Mouse (Mus musculus) thymus, adult 2 months (tissue): Measurements from ENCODE around the gene Ubap2.

ENCODE experiments used
- CTCF ChIP-seq: fragments of 200-500 bp; IDR thresholded peaks from 2 replicates; pipeline ENCODE4 v1.5.1; 2012; ENCODE audit warnings: mild to moderate bottlenecking, control low read depth, low read length, moderate library complexity, borderline replicate concordance; ENCODE audit not compliant: control insufficient read depth, poor library complexity, insufficient read depth; ENCODE audit errors: extremely low read depth
- POLR2A ChIP-seq: fragments of 200-500 bp; IDR thresholded peaks from 2 replicates; pipeline ENCODE4 v1.6.1; 2012; ENCODE audit warnings: mild to moderate bottlenecking, low read length, control low read depth, moderate library complexity; ENCODE audit not compliant: control insufficient read depth, poor library complexity, insufficient read depth; ENCODE audit errors: extremely low read depth

DNA sequence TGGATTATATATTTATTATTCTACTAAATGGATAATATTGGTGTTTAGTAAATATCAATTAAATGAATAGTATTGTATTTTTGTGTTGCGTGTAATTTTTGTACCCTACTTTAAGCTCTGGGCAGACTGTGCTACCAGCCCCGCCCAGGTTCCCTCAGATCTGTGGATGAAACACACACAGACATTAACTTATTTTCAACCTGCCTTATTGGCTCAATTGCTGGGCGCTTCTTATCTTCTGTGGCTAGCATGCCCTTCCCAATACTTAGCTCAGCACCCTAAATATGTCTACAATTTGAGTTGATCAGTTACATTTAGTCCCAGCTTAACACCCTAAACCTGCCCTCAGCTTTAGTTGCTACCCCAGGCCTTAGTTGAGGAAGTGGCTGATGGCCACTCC lies 113.7 kb downstream of the Ubap2 start:
- TF ChIP-seq CTCF (no peak), POLR2A (no peak)
